Mouse (Mus musculus): Measurements from ENCODE around the gene Tmem106c.

- TF ChIP-seq CTCF (IDR thresholded peaks at IDR 0.05; ENCODE audit: low read depth) (no peak), EP300 (optimal IDR thresholded peaks at IDR 0.05) (no peak)
These were observed 34.7 kb upstream of the Tmem106c start for GRCm38 (mm10) chr15:97929259-97929824.
